Mouse (Mus musculus): ENCODE results near the gene Olah. TPM values are rescaled to one million over a fixed set of nuclear protein-coding genes. Genes with fewer than 3 reads are reported as not detected.

The Olah gene
- polyA plus RNA-seq, 1 experiment: not detected

- H3K36me3 ChIP-seq (ENCODE audit: control insufficient read depth): no peaks in the 10 kb centered on the region
- H3K27me3 ChIP-seq (ENCODE audit: control insufficient read depth): no peaks in the 10 kb centered on the region
- no peaks in the 10 kb centered on the region for H3K9me3 ChIP-seq (ENCODE audit: control insufficient read depth, low read length)
- no peak overlapping the region for H3K4me3 ChIP-seq (replicated peaks)
- no peak for TF ChIP-seq GATA1 (IDR thresholded peaks at IDR 0.05; ENCODE audit: low read length)
- no peaks in the 10 kb centered on the region for H3K4me1 ChIP-seq (ENCODE audit: control insufficient read depth)
These were observed 35.9 kb downstream of the Olah start for GRCm38 (mm10) chr2:3361067-3361466.

DNA sequence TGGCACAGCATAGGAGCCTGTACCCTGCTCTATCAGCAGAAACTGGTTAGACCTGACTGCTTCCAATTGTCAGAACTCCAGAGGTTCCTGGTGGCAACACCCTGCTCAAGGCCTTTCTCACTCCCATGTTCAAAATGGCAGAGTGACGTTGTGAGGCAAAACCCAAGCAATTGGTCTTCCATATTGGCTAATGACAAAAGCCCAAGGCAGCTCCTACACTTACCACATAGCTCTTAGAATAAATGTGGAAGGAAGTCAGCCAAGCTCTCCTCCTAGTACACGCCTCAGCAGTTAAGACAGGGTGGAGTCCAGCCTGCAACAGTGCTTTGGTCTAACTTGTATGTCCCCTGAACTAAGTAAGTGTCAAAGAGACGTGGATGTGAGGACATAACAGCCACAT is 39.1 kb downstream of the Olah start:
- H3K27me3 ChIP-seq (ENCODE audit: control insufficient read depth): no peaks in the 10 kb centered on the region
- no peaks in the 10 kb centered on the region for H3K4me1 ChIP-seq (ENCODE audit: control insufficient read depth)
- TF ChIP-seq TAL1 (IDR thresholded peaks at IDR 0.05; ENCODE audit: low read length) (no peak), GATA1 (IDR thresholded peaks at IDR 0.05; ENCODE audit: low read length) (no peak)
- no peaks in the 10 kb centered on the region for H3K9me3 ChIP-seq (ENCODE audit: control insufficient read depth, low read length)
- H3K36me3 ChIP-seq (ENCODE audit: control insufficient read depth): no peaks in the 10 kb centered on the region
- H3K4me3 ChIP-seq (replicated peaks): no peak overlapping the region

- TF ChIP-seq GATA1 (IDR thresholded peaks at IDR 0.05; ENCODE audit: low read length) (no peak), TAL1 (IDR thresholded peaks at IDR 0.05; ENCODE audit: low read length) (no peak)
- no peaks in the 10 kb centered on the region for H3K4me1 ChIP-seq (ENCODE audit: control insufficient read depth)
- H3K9me3 ChIP-seq (ENCODE audit: control insufficient read depth, low read length): no peaks in the 10 kb centered on the region; the same call in 1 of the 2 replicates
- no peaks in the 10 kb centered on the region for H3K27me3 ChIP-seq (ENCODE audit: control insufficient read depth)
- H3K4me3 ChIP-seq (replicated peaks): no peak overlapping the region
- no peaks in the 10 kb centered on the region for H3K36me3 ChIP-seq (ENCODE audit: control insufficient read depth)
These were observed 40.7 kb downstream of the Olah start for GRCm38 (mm10) chr2:3356311-3356710.

GRCm38 (mm10) chr2:3355793-3356192 is 41.2 kb downstream of the Olah start:
- H3K27me3 ChIP-seq (ENCODE audit: control insufficient read depth): no peaks in the 10 kb centered on the region
- no peaks in the 10 kb centered on the region for H3K36me3 ChIP-seq (ENCODE audit: control insufficient read depth)
- H3K4me3 ChIP-seq (replicated peaks): no peak overlapping the region
- TF ChIP-seq TAL1 (IDR thresholded peaks at IDR 0.05; ENCODE audit: low read length): no peak
- no peak for TF ChIP-seq GATA1 (IDR thresholded peaks at IDR 0.05; ENCODE audit: low read length)
- H3K4me1 ChIP-seq (ENCODE audit: control insufficient read depth): no peaks in the 10 kb centered on the region
- no peaks in the 10 kb centered on the region; the same call in 1 of the 2 replicates for H3K9me3 ChIP-seq (ENCODE audit: control insufficient read depth, low read length)

GRCm38 (mm10) chr2:3353160-3353559 is 43.9 kb downstream of the Olah start:
- no peak overlapping the region for H3K4me3 ChIP-seq (replicated peaks)
- no peaks in the 10 kb centered on the region for H3K27me3 ChIP-seq (ENCODE audit: control insufficient read depth)
- H3K36me3 ChIP-seq (ENCODE audit: control insufficient read depth): no peaks in the 10 kb centered on the region
- no peaks in the 10 kb centered on the region; the same call in 1 of the 2 replicates for H3K9me3 ChIP-seq (ENCODE audit: control insufficient read depth, low read length)
- TF ChIP-seq TAL1 (IDR thresholded peaks at IDR 0.05; ENCODE audit: low read length) (no peak), GATA1 (IDR thresholded peaks at IDR 0.05; ENCODE audit: low read length) (no peak)
- H3K4me1 ChIP-seq (ENCODE audit: control insufficient read depth): no peaks in the 10 kb centered on the region

DNA sequence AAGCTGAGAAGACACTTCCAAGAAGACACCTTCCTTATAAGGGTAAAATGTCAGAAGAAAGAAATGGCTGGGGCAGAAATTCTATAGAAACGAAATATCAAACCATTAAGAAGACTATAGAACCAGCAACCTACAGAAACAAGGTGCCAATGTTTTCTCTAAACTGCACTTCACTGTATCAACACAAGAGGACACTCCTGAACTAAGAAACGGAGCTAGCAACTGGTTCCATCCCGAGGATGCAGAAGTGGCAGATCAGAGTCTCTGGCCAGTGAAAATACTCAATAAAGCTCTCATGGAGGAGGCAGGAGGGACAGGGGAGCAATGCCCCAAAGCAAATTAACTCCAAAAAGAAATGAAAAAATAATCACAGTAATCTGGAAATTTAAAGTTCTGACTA is 48.1 kb downstream of the Olah start:
- Histone ChIP-seq H3K9me3 (ENCODE audit: control insufficient read depth, low read length) (no peaks in the 10 kb centered on the region; the same call in 1 of the 2 replicates), H3K4me1 (ENCODE audit: control insufficient read depth) (no peaks in the 10 kb centered on the region), H3K36me3 (ENCODE audit: control insufficient read depth) (no peaks in the 10 kb centered on the region), H3K27me3 (ENCODE audit: control insufficient read depth) (peaks cover 3% of the 10 kb centered on the region; the same call in 1 of the 2 replicates), H3K4me3 (replicated peaks) (no peak overlapping the region)
- TF ChIP-seq TAL1 (IDR thresholded peaks at IDR 0.05; ENCODE audit: low read length): no peak
- TF ChIP-seq GATA1 (IDR thresholded peaks at IDR 0.05; ENCODE audit: low read length): no peak

- Histone ChIP-seq H3K4me3 (replicated peaks) (no peak overlapping the region), H3K4me1 (ENCODE audit: control insufficient read depth) (no peaks in the 10 kb centered on the region), H3K27me3 (ENCODE audit: control insufficient read depth) (peaks cover 6% of the 10 kb centered on the region; the same call in 1 of the 2 replicates), H3K36me3 (ENCODE audit: control insufficient read depth) (no peaks in the 10 kb centered on the region), H3K9me3 (ENCODE audit: control insufficient read depth, low read length) (no peaks in the 10 kb centered on the region; the same call in 1 of the 2 replicates)
- TF ChIP-seq GATA1 (IDR thresholded peaks at IDR 0.05; ENCODE audit: low read length) (no peak), TAL1 (IDR thresholded peaks at IDR 0.05; ENCODE audit: low read length) (no peak)
These were observed 48.6 kb downstream of the Olah start for GRCm38 (mm10) chr2:3348422-3348821.

GRCm38 (mm10) chr2:3335611-3336301 is 61.3 kb downstream of the Olah start, which contains the start of gene Acbd7:
Gene Acbd7 (plus strand): TSS chr2:3336168.
- TF ChIP-seq GATA1 (IDR thresholded peaks at IDR 0.05; ENCODE audit: low read length) (no peak), TAL1 (IDR thresholded peaks at IDR 0.05; ENCODE audit: low read length) (no peak)

DNA sequence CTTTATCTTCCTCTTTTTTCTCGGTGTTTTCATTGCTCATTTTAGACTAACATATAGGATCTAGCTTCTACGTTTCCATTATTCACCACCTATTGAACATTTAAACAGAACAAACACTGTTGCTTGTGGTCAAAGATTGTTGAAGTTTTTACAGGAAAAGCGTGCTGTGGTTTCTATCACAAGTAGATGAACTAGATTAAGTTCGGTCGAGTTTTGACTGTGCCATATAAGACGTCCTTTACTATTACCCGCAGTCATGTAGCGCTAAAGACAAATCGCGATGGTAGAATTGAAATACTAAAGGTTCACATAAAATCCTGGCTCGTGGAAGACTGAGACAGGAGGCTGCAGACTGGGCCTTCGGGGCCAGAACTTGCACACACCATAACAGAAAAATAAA is 63.2 kb downstream of the Olah start:
- TF ChIP-seq GATA1 (IDR thresholded peaks at IDR 0.05; ENCODE audit: low read length) (no peak), TAL1 (IDR thresholded peaks at IDR 0.05; ENCODE audit: low read length) (no peak)
- Histone ChIP-seq H3K9me3 (ENCODE audit: control insufficient read depth, low read length) (no peaks in the 10 kb centered on the region), H3K27me3 (ENCODE audit: control insufficient read depth) (peaks cover 4% of the 10 kb centered on the region), H3K36me3 (ENCODE audit: control insufficient read depth) (peaks cover 16% of the 10 kb centered on the region), H3K4me1 (ENCODE audit: control insufficient read depth) (peaks cover 39% of the 10 kb centered on the region), H3K4me3 (replicated peaks) (no peak overlapping the region)

More at GRCm38 (mm10) chr2:3335611-3336301, 61.3 kb downstream of the Olah start, which contains the start of gene Acbd7:
- Histone ChIP-seq H3K9me3 (ENCODE audit: control insufficient read depth, low read length) (no peaks in the 10 kb centered on the region), H3K4me1 (ENCODE audit: control insufficient read depth) (peaks cover 37% of the 10 kb centered on the region), H3K4me3 (replicated peaks) (peak within 1 kb of the TSS; percentile 62), H3K27me3 (ENCODE audit: control insufficient read depth) (peaks cover 4% of the 10 kb centered on the region), H3K36me3 (ENCODE audit: control insufficient read depth) (peaks cover 2% of the 10 kb centered on the region; the same call in 1 of the 2 replicates)
